Mouse (Mus musculus) skeletal muscle tissue, adult 2 months (tissue): ENCODE data around the gene Cfap157.

ENCODE experiments used
- DNase-seq: peaks from one replicate; pipeline ENCODE4 v3.0.0-alpha.2; 2012; ENCODE audit warnings: low read depth, low spot score

The Cfap157 gene

DNA sequence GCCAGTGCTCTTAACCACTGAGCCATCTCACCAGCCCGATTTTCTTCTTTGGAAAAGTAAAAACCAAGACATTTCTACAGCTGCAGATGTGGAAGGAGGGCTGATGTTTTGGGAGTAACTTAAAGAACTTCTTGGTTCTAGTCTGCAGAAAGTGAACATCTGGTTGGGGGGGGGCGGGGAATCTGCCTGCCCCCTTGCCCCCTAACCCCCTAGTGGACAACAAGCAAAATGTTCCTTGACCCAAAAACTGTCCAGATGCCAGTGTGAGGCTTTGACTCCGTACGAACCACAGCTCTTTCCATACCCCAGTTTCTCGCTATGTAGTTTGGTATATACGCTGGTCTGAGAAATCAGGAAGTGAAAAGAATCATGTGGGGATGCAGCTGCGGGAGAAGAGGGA lies 34.0 kb downstream of the Cfap157 start:
- DNase-seq, result no peak

DNA sequence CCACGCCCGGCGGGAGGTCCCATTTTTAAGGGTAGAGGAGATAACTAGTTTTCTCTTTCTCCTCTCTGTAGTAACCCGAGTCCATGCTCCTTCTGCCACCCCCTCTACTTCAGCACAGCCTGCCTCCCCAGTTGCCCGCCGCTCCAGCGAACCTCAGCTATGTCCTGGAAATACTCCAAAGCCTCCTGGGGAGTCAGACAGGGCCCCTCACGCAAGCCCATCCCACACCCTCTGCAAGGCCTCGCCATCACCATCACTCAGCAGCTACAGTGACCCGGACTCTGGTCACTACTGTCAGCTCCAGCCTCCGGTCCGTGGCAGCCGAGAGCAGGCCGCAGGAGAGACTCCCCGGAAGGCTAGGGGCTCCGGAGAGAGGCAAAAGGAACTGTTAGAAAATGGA lies 35.1 kb downstream of the Cfap157 start:
- no peak for DNase-seq

DNA sequence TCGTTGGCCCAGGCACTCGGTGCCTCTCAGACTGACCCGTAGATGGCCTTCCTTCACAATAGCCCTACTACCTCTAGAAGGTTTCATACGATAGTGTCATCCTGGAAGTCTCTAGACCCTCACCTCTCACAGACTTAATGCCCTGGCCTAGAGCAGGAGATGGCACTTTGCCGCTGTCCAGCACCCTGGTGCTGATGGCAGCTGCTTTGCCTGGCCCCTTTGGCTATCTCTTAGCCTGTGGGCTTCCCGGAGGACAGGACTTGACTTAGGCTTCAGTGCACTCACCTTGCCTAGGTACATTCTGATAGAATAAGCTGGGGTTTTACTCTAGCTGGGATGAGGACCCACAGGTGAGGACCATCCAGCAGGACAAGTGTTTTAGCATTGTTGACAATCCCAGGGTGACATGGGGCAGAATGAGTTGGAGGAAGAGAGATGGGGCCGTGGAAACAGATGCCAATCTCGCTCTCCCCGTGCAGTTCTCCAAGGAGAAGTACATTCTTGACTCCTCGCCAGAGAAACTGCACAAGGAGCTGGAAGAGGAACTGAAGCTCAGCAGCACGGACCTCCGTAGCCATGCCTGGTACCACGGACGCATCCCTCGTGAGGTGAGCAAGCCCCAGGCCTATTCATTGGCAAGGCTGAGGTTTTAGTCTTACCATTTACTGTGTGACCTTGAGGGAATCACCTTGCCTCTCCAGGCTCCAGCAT lies 39.8 kb downstream of the Cfap157 start:
- DNase-seq, result no peak

DNA sequence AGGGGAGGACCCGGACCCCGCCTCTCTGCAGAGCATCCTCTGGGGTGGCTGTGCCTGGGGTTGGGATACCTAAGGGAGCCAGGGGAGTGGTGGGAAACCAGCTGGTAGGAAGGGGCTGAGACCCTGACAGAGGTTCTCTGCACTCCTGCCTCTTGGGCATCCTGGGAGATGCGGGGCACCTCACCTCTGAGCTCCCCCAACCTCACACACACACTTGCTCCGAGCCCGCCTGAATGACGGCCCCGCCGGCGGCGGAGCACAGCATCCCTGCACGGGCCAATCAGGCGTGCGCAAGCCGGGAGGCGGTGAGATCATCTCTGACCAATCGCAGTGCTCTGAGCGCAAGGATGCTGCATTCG lies 42.1 kb downstream of the Cfap157 start:
- no peak for DNase-seq

DNA sequence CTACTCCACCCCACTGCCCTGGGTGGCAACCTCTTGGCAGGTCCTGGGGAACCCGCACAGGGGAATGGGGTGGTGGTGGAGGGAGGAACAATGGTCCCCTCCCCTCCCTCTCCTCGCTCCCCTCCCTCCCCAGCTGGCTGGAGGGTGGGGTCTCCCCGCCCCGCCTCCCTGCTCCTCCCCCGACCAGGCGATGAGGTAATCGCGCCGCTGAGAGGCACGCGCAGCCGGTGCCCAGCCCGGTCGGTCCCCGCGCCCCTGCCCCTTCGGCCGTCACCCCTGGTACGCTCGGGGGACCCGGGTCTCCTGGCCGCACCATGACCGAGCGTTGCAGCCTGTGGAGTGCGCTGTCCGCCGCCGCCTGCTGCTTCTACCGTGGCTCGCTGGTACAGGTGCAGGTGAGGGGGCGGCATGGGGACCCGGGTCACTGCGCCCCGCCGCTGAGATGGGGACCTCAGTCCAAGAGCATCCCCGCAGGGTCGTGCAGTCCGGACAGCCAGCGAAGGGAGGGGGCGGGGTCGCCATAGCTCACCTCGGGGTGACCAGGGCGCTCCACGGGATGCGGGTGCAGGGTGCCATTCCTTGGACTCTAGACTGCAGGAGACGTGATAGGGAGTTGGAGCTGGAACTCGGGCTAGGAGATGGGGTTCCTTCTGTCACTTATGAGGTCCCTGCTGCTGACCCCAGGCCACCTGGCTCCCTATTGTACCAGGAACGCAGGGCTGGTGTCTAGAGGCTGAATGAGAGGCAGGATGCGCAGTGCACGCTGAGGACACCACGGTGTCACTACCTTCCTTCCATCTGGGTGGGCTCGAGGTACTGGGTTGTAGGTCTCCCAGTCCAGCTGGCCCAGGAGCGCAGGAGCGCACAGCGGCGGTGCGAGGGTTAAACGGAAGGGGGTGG lies 42.7 kb downstream of the Cfap157 start:
- no peak for DNase-seq

DNA sequence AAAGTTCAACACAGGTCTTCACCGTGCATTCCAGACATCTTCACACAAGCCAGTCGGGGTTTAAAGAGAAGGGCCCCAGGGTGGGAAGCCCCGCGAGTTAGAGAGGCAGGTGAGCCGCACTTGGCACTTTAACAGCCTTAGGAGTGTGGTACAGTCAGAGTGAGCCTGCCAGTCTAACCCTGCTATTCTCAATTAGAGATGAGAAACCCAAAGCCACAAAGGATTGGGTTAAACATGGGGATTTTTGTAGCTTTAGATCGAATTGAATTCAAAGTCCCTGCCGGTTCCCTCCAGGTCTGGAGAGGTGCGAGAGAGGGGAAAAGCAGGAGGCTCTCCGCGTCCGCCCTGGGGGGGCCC lies 43.3 kb downstream of the Cfap157 start, which contains the start of gene 6330409D20Rik:
Gene 6330409D20Rik (minus strand): TSS at position 101 of the 357 bp plus-strand sequence.
- no peak for DNase-seq

DNA sequence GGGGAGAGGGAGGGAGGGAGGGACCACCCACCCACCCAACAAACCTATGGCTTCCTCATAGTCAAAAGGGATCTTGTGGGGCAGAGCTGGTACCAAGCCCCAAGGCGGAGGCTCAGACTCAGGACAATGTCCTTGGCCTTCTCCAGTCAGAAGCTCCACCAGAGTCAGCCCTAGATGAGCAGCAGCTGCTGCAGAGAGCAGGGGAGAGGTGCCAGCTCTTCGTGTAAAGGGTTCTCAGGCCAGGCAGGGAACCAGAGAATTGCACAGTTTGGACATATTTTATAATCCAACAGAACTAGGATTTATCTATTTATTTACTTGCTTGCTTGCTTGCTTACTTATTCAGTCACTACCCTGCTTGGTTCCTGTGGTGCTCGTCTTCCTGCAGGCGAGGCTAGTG lies 44.9 kb downstream of the Cfap157 start:
- DNase-seq, result no peak

DNA sequence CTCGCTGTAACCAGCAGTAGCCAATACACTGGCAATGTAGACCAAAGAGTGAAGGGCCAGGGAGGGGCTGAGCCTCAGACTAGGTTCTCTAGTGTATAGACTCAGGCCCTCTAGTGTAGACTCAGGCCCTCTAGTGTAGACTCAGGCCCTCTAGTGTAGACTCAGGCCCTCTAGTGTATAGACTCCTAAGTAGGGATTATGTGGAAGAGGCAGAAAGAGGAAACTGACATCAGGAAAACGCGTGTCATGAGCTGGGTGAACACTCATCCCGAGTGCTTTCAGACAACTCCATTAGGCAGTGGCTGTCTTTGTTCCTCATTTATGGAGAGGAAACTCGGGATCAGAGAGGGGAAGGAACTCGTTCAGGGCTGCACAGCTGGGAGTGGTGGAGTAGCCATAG lies 47.2 kb downstream of the Cfap157 start:
- DNase-seq, result no peak

DNA sequence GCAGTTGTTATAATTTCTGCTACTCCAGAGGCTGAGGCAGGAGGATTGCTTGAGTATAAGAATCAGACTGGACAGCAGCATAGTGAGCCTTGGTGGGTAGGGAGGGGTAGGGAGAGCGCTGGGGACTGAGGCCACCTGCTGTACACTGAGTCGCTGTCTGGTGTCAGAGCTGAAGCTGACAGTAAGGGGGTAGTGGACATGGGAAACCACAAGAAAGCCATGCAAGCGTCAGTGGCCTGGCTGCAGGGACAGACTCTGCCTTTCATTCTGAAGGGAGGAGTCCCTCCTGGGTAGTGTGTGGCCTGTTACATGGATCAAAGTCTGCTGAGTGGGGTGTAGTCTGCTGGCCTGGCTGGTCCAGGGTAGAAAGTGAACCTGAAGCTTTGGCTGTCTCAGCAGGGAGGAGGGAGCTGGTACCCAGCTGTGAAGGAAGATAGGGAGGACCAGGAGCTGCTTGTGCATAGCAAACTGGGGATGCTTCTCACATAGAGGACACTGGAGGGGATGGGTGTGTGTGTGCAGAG lies 47.9 kb downstream of the Cfap157 start:
- DNase-seq, result no peak

DNA sequence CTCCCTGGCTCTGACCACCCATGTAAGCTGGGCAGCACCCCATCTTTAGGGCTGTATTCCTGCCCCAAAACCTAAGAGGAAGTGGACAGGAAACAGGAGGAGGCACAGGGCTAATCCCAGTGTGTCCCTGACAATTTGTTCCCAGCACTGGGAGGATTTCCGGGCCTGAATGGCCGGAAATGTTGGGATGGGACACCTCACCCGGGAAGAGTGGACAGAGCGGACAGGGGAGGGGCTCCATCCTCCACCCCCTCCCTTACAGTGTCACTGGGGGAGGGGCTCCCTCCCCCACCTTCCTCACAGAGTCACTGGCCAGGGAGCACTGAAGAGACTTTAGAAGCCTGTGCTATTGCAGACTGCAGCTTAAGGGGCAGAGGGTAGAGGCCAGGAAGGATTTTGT lies 49.3 kb downstream of the Cfap157 start:
- DNase-seq, result peak; percentile 45

DNA sequence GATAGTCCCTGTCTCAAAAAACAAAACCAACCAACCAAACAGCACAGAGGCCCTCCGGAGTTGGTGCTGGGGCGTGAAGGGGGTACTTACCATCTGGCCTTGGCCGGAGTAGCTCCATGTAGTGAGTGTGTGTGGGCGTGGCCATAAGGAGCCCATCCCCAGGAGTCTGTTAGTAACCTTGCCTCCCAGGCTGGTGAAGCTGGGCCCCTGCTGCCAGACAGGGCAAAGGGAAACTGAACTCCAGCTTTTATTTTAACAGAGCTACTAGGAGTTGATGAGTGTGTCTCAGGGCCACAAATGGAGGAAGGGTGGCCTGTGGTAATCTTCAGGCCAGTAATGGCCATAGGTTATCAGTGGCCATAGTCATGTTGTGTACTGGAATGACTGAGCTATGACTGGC lies 49.7 kb downstream of the Cfap157 start:
- no peak for DNase-seq

DNA sequence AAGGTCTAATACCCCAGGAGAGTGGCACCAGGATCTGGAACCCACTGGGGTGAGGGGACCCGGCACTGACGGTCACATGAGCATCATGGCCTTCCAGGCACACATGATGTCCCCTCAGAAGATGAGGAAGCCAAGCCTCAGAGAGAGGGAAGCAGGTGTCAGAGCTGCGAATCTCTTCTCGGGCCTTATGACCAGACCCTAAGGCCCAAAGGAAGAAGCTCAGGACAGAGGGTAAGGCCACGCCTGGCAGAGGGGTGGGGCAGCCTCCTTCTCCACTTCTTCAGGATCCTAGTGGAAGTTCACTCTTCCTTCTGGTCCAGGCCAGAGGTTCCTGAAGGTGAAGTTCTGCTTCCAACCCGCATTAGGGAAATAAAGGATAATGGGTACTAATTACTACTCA lies 51.5 kb downstream of the Cfap157 start:
- DNase-seq, result no peak

DNA sequence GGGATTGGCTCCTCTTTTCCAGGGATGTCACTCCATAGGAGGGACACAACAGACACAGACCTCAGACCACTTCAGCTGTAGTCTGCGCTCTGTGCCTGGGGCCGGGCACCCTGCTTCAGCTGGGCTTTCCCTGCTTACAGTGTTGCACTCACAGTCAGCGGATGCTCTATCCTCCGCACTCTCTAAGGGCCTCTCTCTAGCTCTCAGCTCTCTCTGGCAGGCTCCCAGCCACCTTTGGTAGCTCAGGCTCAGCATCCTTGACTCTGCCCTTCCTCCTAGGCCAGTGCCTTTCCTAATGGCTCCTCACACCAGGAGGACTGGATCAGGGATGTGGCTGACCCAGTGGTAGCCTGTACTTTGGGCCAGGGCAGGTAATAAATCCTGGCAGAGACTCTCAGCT lies 52.3 kb downstream of the Cfap157 start:
- no peak for DNase-seq

DNA sequence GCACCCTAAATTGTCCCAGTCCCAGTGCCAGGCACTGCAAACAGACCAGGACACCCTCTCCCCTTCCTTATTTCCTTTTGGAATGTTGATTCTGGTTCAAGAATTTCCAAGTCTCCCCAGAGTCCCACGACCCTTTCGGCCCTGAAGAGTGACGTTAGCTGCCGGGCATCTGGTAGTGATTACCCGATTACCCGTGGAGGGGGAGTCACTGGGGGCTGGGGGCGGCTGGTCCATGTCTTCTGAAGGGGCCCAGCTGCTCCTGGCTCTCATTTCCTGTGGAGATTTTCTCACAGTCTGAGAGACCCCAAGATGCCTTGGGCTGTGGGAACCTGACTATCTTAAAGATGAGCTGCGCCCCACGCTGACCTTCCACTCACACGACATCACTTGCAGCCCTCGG lies 53.4 kb downstream of the Cfap157 start:
- no peak for DNase-seq

DNA sequence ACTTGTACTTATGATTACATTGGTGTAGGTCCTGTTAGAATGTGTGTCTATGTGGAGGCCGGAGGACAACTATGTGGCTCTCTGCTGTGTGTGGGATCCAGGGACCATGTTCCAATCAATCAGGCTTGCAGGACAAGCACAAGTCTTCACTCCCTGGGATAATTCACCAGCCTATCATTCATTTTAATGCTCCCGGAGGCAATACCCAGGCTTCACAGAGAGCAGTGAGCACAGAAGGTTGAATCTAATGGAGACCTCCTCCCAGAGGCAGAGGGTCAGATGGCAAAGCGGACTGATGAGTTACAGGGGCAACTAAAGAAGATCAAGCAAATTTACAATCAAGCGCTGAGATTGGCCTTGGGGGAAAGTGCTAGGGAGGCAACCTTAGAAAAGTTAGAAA lies 54.7 kb downstream of the Cfap157 start:
- no peak for DNase-seq

DNA sequence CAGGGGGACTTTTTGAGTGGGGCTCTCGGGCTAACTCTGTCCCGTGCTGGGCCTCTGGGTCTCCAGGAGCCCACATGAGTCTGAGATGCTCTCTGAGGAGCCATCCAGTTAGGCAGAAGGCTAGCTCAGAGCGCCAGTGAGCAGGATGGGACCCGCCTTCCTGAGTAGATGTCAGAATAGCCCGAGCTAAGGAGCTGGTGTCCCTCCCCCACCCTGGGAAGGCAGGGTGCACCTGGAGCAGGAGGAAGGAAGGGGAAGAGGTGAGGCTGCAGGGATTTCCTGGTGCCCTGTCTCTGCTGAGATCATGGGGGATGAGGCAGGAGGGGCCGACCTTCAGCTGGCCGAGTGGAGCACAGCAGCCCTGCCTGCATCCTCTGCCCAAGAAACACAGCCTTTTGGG lies 55.8 kb downstream of the Cfap157 start:
- peak; percentile 39 for DNase-seq

DNA sequence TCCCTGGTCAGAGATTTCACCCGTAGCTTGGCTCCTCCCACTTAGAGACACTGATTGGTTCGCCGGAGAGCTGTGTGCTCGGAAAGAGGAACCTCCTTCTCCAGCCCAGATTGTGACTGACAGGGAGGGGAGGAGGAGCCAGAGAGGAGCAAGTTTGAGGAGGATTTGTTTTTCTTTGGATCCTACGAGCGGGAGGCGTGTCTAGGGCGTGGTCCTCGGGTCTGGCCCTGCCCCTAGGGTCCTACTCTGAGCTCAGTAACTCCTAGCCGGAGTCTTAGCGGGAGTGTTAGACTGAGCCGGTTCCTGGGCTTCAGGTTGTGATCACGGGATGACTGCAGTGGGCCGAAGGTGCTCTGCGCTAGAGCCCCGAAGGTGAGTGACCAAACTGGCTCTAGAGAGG lies 56.8 kb downstream of the Cfap157 start:
- DNase-seq, result peak; percentile 93
